Mouse (Mus musculus) kidney, adult 2 months (tissue): Measurements from ENCODE around the gene Ldlrap1.

Experiments used
- CTCF ChIP-seq: fragments of 200-500 bp; conservative IDR thresholded peaks from 2 replicates; pipeline ENCODE4 v1.5.1; 2011; ENCODE audit warnings: low read depth, mild to moderate bottlenecking, control low read depth, low read length, moderate library complexity, mixed read lengths; ENCODE audit not compliant: insufficient read depth, insufficient read length
- POLR2A ChIP-seq: fragments of 200-500 bp; IDR thresholded peaks from one replicate; pipeline ENCODE4 v1.6.1; 2011; ENCODE audit warnings: low read depth, low read length, control low read depth

DNA sequence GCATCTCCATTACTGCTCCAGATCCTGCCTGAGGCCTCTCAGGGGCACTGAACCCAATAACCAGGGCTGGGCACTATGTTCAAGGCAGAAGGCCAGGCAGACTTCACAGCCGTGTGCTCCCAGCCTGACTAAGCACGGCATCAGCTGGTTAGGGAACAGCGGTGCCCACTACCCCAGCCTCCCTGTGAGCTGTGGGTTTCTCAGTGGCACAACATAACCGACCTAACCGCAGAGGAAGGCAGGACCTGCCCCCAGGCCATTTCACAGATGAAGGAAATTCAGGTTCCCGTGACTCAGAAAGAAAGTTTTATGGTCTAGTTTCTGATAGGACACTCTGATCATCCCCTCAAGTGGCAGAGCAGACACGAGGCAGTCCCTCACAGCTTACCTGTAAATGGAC is 10.9 kb downstream of the Ldlrap1 start:
- TF ChIP-seq CTCF (no peak), POLR2A (no peak)
